Mouse (Mus musculus) midbrain, embryonic 14.5 days (tissue): ENCODE data around the gene Pibf1. TPM values are rescaled to one million over a fixed set of nuclear protein-coding genes. Genes with fewer than 3 reads are reported as not detected.

Source experiments
- ATAC-seq: fragments of 200-750 bp; cut with Nextera tagmentation; 2 replicates; pipeline ENCODE4 v1.8.0; 2017; ENCODE audit warnings: moderate number of reproducible peaks, moderate library complexity; ENCODE audit not compliant: low FRiP score, low TSS enrichment
- DNase-seq: peaks from one replicate; pipeline ENCODE4 v3.0.0-alpha.2; 2015
- H3K27ac ChIP-seq: fragments of 300-500 bp; sonication (generic); replicated peaks from 2 replicates; pipeline ENCODE4 v1.5.1; 2014; ENCODE audit warnings: mild to moderate bottlenecking, low read depth, low read length, moderate library complexity
- H3K27me3 ChIP-seq: fragments of 300-500 bp; sonication (generic); 2 replicates; pipeline ENCODE4 v1.6.1; 2014; ENCODE audit warnings: low read length, control low read depth, mixed read lengths; ENCODE audit not compliant: control insufficient read depth, insufficient read depth
- H3K36me3 ChIP-seq: fragments of 300-500 bp; sonication (generic); 2 replicates; pipeline ENCODE4 v1.6.1; 2014; ENCODE audit warnings: low read length, control low read depth; ENCODE audit not compliant: control insufficient read depth, insufficient read depth
- H3K4me1 ChIP-seq: fragments of 300-500 bp; sonication (generic); 2 replicates; pipeline ENCODE4 v1.6.1; 2014; ENCODE audit warnings: mild to moderate bottlenecking, antibody characterized with exemption, low read length, control low read depth; ENCODE audit not compliant: control insufficient read depth, insufficient read depth
- H3K4me2 ChIP-seq: fragments of 300-500 bp; sonication (generic); 2 replicates; pipeline ENCODE4 v1.6.1; 2014; ENCODE audit warnings: mild to moderate bottlenecking, low read length, moderate library complexity
- H3K4me3 ChIP-seq: fragments of 300-500 bp; sonication (generic); replicated peaks from 2 replicates; pipeline ENCODE4 v1.5.1; 2014; ENCODE audit warnings: low read depth, low read length
- H3K9ac ChIP-seq: fragments of 300-500 bp; sonication (generic); replicated peaks from 2 replicates; pipeline ENCODE4 v1.6.1; 2014; ENCODE audit warnings: mild to moderate bottlenecking, low read length, moderate library complexity
- H3K9me3 ChIP-seq: fragments of 300-500 bp; sonication (generic); 2 replicates; pipeline ENCODE4 v1.6.1; 2016; ENCODE audit warnings: low read length, control low read depth, mixed read lengths; ENCODE audit not compliant: control insufficient read depth
- WGBS: fragments of 180-500 bp; shearing (Covaris S2); extraction: QIAGEN DNeasy Blood & Tissue Kit; methylation state at CpG from one replicate; pipeline ENCODE4 v1.1.7; 2014; 5-methylcytosine and 5-hydroxymethylcytosine counted together
- polyA plus RNA-seq: library from polyadenylated mRNA; unstranded; fragments of >200 nt; fragmentation: Nextera tagmentation; extraction: Ambion mirVana; gene quantifications from 2 replicates; pipeline ENCODE4 v1.2.1, GENCODE M21; 2014

The Pibf1 gene
- polyA plus RNA-seq, 1 experiment from 2014 or later = 19.3 TPM

GRCm38 (mm10) chr14:99225929-99226328 is 126.7 kb downstream of the Pibf1 start:
- Histone ChIP-seq H3K4me2 (no peak overlapping the region), H3K9me3 (no peaks in the 10 kb centered on the region), H3K36me3 (no peaks in the 10 kb centered on the region), H3K9ac (no peak overlapping the region), H3K27ac (no peak overlapping the region), H3K4me1 (no peaks in the 10 kb centered on the region), H3K27me3 (no peaks in the 10 kb centered on the region), H3K4me3 (no peak overlapping the region)
- DNase-seq (no peak), ATAC-seq (no peak)
- WGBS = 97% methylated on average over 4 of the region's 4 CpGs

- WGBS = 89% methylated on average over 11 of the region's 11 CpGs
- no peaks in the 10 kb centered on the region for H3K9me3 ChIP-seq
- H3K36me3 ChIP-seq = peaks cover 8% of the 10 kb centered on the region; the same call in 1 of the 2 replicates
- no peak overlapping the region for H3K27ac ChIP-seq
- no peaks in the 10 kb centered on the region for H3K27me3 ChIP-seq
- H3K4me2 ChIP-seq = no peak overlapping the region
- DNase-seq = no peak
- H3K4me3 ChIP-seq = no peak overlapping the region
- H3K4me1 ChIP-seq = no peaks in the 10 kb centered on the region
- ATAC-seq = no peak
- no peak overlapping the region for H3K9ac ChIP-seq
Observed at GRCm38 (mm10) chr14:99229071-99229780, 130.0 kb downstream of the Pibf1 start.

- ATAC-seq = no peak
Observed at GRCm38 (mm10) chr14:99233056-99233455, 133.8 kb downstream of the Pibf1 start.

GRCm38 (mm10) chr14:99237115-99237514 is 137.9 kb downstream of the Pibf1 start:
- Histone ChIP-seq H3K4me1 (no peaks in the 10 kb centered on the region), H3K27me3 (no peaks in the 10 kb centered on the region), H3K4me2 (no peak overlapping the region), H3K9ac (no peak overlapping the region), H3K36me3 (peaks cover 8% of the 10 kb centered on the region; the same call in 1 of the 2 replicates), H3K9me3 (no peaks in the 10 kb centered on the region), H3K27ac (no peak overlapping the region), H3K4me3 (no peak overlapping the region)
- DNase-seq (no peak), ATAC-seq (no peak)
- WGBS = 92% methylated on average over 5 of the region's 5 CpGs

More at GRCm38 (mm10) chr14:99233056-99233455, 133.8 kb downstream of the Pibf1 start:
- Histone ChIP-seq H3K9ac (no peak overlapping the region), H3K36me3 (peaks cover 8% of the 10 kb centered on the region; the same call in 1 of the 2 replicates), H3K4me3 (no peak overlapping the region), H3K9me3 (no peaks in the 10 kb centered on the region), H3K4me1 (no peaks in the 10 kb centered on the region), H3K4me2 (no peak overlapping the region), H3K27ac (no peak overlapping the region), H3K27me3 (no peaks in the 10 kb centered on the region)
- 94% methylated on average over 3 of the region's 3 CpGs for WGBS
- no peak for DNase-seq

- Histone ChIP-seq H3K9me3 (no peaks in the 10 kb centered on the region), H3K4me3 (no peak overlapping the region), H3K4me1 (no peaks in the 10 kb centered on the region), H3K4me2 (no peak overlapping the region), H3K27ac (no peak overlapping the region), H3K36me3 (no peaks in the 10 kb centered on the region; the same call in none of the 2 replicates), H3K9ac (no peak overlapping the region), H3K27me3 (no peaks in the 10 kb centered on the region)
- peak; percentile 7 for DNase-seq
- 82% methylated on average over 11 of the region's 11 CpGs for WGBS
- ATAC-seq = no peak
Observed at GRCm38 (mm10) chr14:99240563-99240962, 141.3 kb downstream of the Pibf1 start.

GRCm38 (mm10) chr14:99244508-99244907 is 145.3 kb downstream of the Pibf1 start:
- Histone ChIP-seq H3K9me3 (no peaks in the 10 kb centered on the region), H3K9ac (no peak overlapping the region), H3K4me1 (no peaks in the 10 kb centered on the region), H3K4me2 (no peak overlapping the region), H3K27ac (no peak overlapping the region), H3K27me3 (no peaks in the 10 kb centered on the region), H3K36me3 (no peaks in the 10 kb centered on the region; the same call in none of the 2 replicates), H3K4me3 (no peak overlapping the region)
- no peak for ATAC-seq
- 75% methylated on average over 3 of the region's 3 CpGs for WGBS
- no peak for DNase-seq

- no peak for DNase-seq
- H3K9ac ChIP-seq = no peak overlapping the region
- H3K4me1 ChIP-seq = no peaks in the 10 kb centered on the region
- H3K4me2 ChIP-seq = no peak overlapping the region
- 96% methylated on average over 12 of the region's 12 CpGs for WGBS
- H3K27me3 ChIP-seq = no peaks in the 10 kb centered on the region
- no peak overlapping the region for H3K4me3 ChIP-seq
- H3K27ac ChIP-seq = no peak overlapping the region
- ATAC-seq = no peak
- no peaks in the 10 kb centered on the region for H3K9me3 ChIP-seq
- H3K36me3 ChIP-seq = no peaks in the 10 kb centered on the region
Observed at GRCm38 (mm10) chr14:99262026-99262425, 162.8 kb downstream of the Pibf1 start.

GRCm38 (mm10) chr14:99263816-99264215 is 164.6 kb downstream of the Pibf1 start:
- no peak overlapping the region for H3K4me2 ChIP-seq
- no peak for DNase-seq
- H3K27me3 ChIP-seq = no peaks in the 10 kb centered on the region
- H3K27ac ChIP-seq = no peak overlapping the region
- 95% methylated on average over 6 of the region's 6 CpGs for WGBS
- H3K36me3 ChIP-seq = no peaks in the 10 kb centered on the region
- no peak overlapping the region for H3K9ac ChIP-seq
- ATAC-seq = no peak
- H3K9me3 ChIP-seq = no peaks in the 10 kb centered on the region
- no peaks in the 10 kb centered on the region for H3K4me1 ChIP-seq
- no peak overlapping the region for H3K4me3 ChIP-seq

- H3K9ac ChIP-seq = no peak overlapping the region
- H3K4me3 ChIP-seq = no peak overlapping the region
- ATAC-seq (no peak), DNase-seq (no peak)
- H3K4me1 ChIP-seq = no peaks in the 10 kb centered on the region
- H3K27ac ChIP-seq = no peak overlapping the region
- no peaks in the 10 kb centered on the region for H3K27me3 ChIP-seq
- WGBS = 96% methylated on average over 14 of the region's 14 CpGs
- H3K9me3 ChIP-seq = no peaks in the 10 kb centered on the region
- H3K36me3 ChIP-seq = no peaks in the 10 kb centered on the region
- H3K4me2 ChIP-seq = no peak overlapping the region
Observed at GRCm38 (mm10) chr14:99265791-99266190, 166.6 kb downstream of the Pibf1 start.
